ENCODE assay signal across 19 mouse cellular contexts in the genomic region with DNA sequence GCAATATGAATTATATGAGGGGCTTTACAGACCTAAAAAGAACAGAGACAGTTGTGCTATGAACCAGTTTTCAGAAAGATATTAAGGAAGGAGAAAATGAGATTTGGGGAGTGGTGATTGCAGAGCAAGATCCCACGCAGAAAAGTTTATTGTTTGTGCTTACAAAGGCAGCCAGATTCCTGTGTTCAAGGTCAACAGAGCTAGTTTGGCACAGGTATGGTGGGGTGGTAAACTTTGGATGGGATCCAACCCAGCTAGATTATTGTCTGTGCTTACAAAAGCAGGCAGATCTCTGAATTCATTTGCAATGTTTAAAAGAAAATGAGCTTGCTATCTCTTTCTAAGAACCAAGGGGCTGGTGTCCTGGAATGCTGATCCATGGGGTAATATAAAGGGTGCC. TPM values are rescaled to one million over a fixed set of nuclear protein-coding genes. Genes with fewer than 3 reads are reported as not detected.
DNase-seq lines count a peak whose midpoint lies in the region; TF ChIP-seq lines count a peak whose summit lies in the region.
"Had no signal": no experiment of that assay in that cellular context is flagged by ENCODE, and none has a peak within 500 bp of the region (broad histone marks: within the 10 kb centered on the region; RNA-seq: fewer than 3 reads in every experiment).

No protein-coding gene starts in this region.

- TF ChIP-seq CTCF in cerebellum, adult 2 months (IDR thresholded peaks at IDR 0.05; ENCODE audit: borderline replicate concordance, insufficient read depth, low read depth, low read length) = no peak

- no peak overlapping the region for H3K4me3 ChIP-seq in ES-E14 (ENCODE audit: insufficient read depth in 1 of 2, low read depth in 1 of 2, low read length in 2 of 2, poor library complexity in 1 of 2, severe bottlenecking in 1 of 2)
- no peak overlapping the region for H3K4me3 ChIP-seq in cerebellum, adult 2 months (replicated peaks; ENCODE audit: insufficient read depth, low read depth, low read length)

- no peak for TF ChIP-seq POLR2A in cerebellum, adult 2 months (IDR thresholded peaks at IDR 0.05; ENCODE audit: borderline replicate concordance, insufficient read depth, low read length)

- no peaks in the 10 kb centered on the region for H3K9me3 ChIP-seq in ES-E14 (ENCODE audit: control insufficient read depth, insufficient read depth, low read depth, low read length)

- DNase-seq in ES-E14 (ENCODE audit: low read depth, low spot score) = no peak
- DNase-seq in R1 (ENCODE audit: low read depth, low spot score) = peak; percentile 39
- DNase-seq in cerebellum, adult 2 months = no peak
- no peak for DNase-seq in lung, adult 18-20 months
- DNase-seq: adrenal gland, adult 2 months; adrenal gland, adult 8-10 months; adrenal gland, postnatal 10 days; adrenal gland, postnatal 14 days; adrenal gland, postnatal 25 days; adrenal gland, postnatal 36 days; B cell, adult 2 months; cerebellum, adult 11 months; cerebellum, adult 11-12 months; cerebellum, adult 18-20 months; cerebellum, adult 8-10 months; cerebellum, adult 9-10 months had no signal

- WGBS in cerebellum, adult 2 months = 93% methylated on average over 1 of the region's 1 CpGs

- in situ Hi-C loops in ES-E14 (cut with MboI; ENCODE audit: low sequenced_read_pairs in 2 of 2, unreplicated experiment in 2 of 2) = no loop called here

- H3K36me3 ChIP-seq in ES-E14 (ENCODE audit: control insufficient read depth, insufficient read depth, low read length, poor library complexity, severe bottlenecking) = no peaks in the 10 kb centered on the region; the same call in 1 of the 2 replicates
- H3K36me3 ChIP-seq: G1E had no signal

- H3K27me3 ChIP-seq in cerebellum, adult 2 months (ENCODE audit: control insufficient read depth, insufficient read depth, low read length) = no peaks in the 10 kb centered on the region
- H3K27me3 ChIP-seq: CH12.LX, Patski had no signal

- H3K9ac ChIP-seq in ES-E14 (ENCODE audit: insufficient read depth, low read depth, low read length, poor library complexity, severe bottlenecking) = no peak overlapping the region

- H3K4me1 ChIP-seq in ES-E14 (ENCODE audit: control insufficient read depth in 2 of 2, insufficient read depth in 2 of 2, low read length in 2 of 2, poor library complexity in 1 of 2) = peaks cover 0 to 2% of the 10 kb centered on the region in 2 experiments; a peak in 1 of 4 replicates
- H3K4me1 ChIP-seq in cerebellum, adult 2 months (ENCODE audit: control insufficient read depth, insufficient read depth, low read length) = no peaks in the 10 kb centered on the region

- H3K27ac ChIP-seq in ES-E14 (ENCODE audit: insufficient read depth, low read depth, low read length, poor library complexity, severe bottlenecking) = no peak overlapping the region
- H3K27ac ChIP-seq in cerebellum, adult 2 months (ENCODE audit: insufficient read depth, low read length) = no peak overlapping the region

TF ChIP-seq in ES-E14, 5 proteins besides CTCF, POLR2A, EP300 and RAD21:
- TF ChIP-seq CHD2 (IDR thresholded peaks at IDR 0.05; ENCODE audit: low read depth, low read length) (no peak), ZNF384 (IDR thresholded peaks at IDR 0.05; ENCODE audit: low read depth, low read length) (peak; percentile 96), MAFK (IDR thresholded peaks at IDR 0.05; ENCODE audit: insufficient read depth, low read depth, low read length) (no peak), ZC3H11A (IDR thresholded peaks at IDR 0.05; ENCODE audit: borderline replicate concordance, low read depth, low read length) (no peak), HCFC1 (IDR thresholded peaks at IDR 0.05; ENCODE audit: borderline replicate concordance, insufficient read depth, low read length) (no peak)

RNA-seq across cellular contexts. Expression of gene Trim33, which starts 51.4 kb away (rescaled TPM):
- total RNA-seq in ES-E14 (2012; rRNA removed) = 34.9 and 37.7 TPM in 2 replicates
- polyA plus RNA-seq in cerebellum, adult 2 months (2012; rRNA removed) = 18.1 and 18.5 TPM in 2 replicates

RNA-seq across cellular contexts. Expression of gene Bcas2, which starts 56.3 kb away (rescaled TPM):
- total RNA-seq in ES-E14 (2012; rRNA removed) = 86.4 and 102 TPM in 2 replicates
- polyA plus RNA-seq in cerebellum, adult 2 months (2012; rRNA removed) = 139 TPM in 2 replicates
